Mouse (Mus musculus) testis, adult 2 months (tissue): ENCODE measurements around the gene Fuk.

Source experiments
- CTCF ChIP-seq: fragments of 200-500 bp; IDR thresholded peaks from 2 replicates; pipeline ENCODE4 v1.5.1; 2012; ENCODE audit warnings: low read depth, mild to moderate bottlenecking, inconsistent platforms, low read length, moderate library complexity; ENCODE audit not compliant: control insufficient read depth, insufficient read depth, insufficient replicate concordance
- POLR2A ChIP-seq: fragments of 200-500 bp; IDR thresholded peaks from 2 replicates; pipeline ENCODE4 v1.6.1; 2012; ENCODE audit warnings: low read depth, mild to moderate bottlenecking, inconsistent platforms, low read length, moderate library complexity; ENCODE audit not compliant: control insufficient read depth

- TF ChIP-seq CTCF (no peak), POLR2A (no peak)
Observed at GRCm38 (mm10) chr8:110926690-110927089, 24.4 kb upstream of the Fuk start.
